Mouse (Mus musculus) heart, embryonic 10.5 days (tissue): Measurements from ENCODE around the gene Hs6st3. TPM values are rescaled to one million over a fixed set of nuclear protein-coding genes. Genes with fewer than 3 reads are reported as not detected.

Source experiments
- DNase-seq: peaks from one replicate; pipeline ENCODE4 v3.0.0-alpha.2; 2017; ENCODE audit warnings: low spot score
- H3K27ac ChIP-seq: fragments of 300-500 bp; sonication (generic); 2 replicates; pipeline ENCODE4 v1.5.1; 2016; ENCODE audit warnings: mild to moderate bottlenecking
- H3K27me3 ChIP-seq: fragments of 300-500 bp; sonication (generic); 2 replicates; pipeline ENCODE4 v1.6.1; 2016; ENCODE audit warnings: mild to moderate bottlenecking; ENCODE audit not compliant: poor library complexity, insufficient read depth, severe bottlenecking
- H3K36me3 ChIP-seq: fragments of 300-500 bp; sonication (generic); 2 replicates; pipeline ENCODE4 v1.6.1; 2016; ENCODE audit warnings: mild to moderate bottlenecking, moderate library complexity
- H3K4me1 ChIP-seq: fragments of 300-500 bp; sonication (generic); 2 replicates; pipeline ENCODE4 v1.6.1; 2016; ENCODE audit warnings: mild to moderate bottlenecking
- H3K4me3 ChIP-seq: fragments of 300-500 bp; sonication (generic); 2 replicates; pipeline ENCODE4 v1.5.1; 2016; ENCODE audit warnings: mild to moderate bottlenecking, moderate library complexity
- H3K9me3 ChIP-seq: fragments of 300-500 bp; sonication (generic); 2 replicates; pipeline ENCODE4 v1.6.1; 2016; ENCODE audit warnings: mild to moderate bottlenecking, moderate library complexity
- WGBS: fragments of 180-500 bp; shearing (Covaris S2); methylation state at CpG from one replicate; pipeline ENCODE4 v1.1.7; 2016; 5-methylcytosine and 5-hydroxymethylcytosine counted together
- polyA plus RNA-seq: library from polyadenylated mRNA; unstranded; fragments of >200 nt; fragmentation: Nextera tagmentation; extraction: Ambion mirVana; gene quantifications from 2 replicates; pipeline ENCODE4 v1.2.1, GENCODE M21; 2016

Hs6st3 gene
- polyA plus RNA-seq, 1 experiment from 2014 or later = 0.18 TPM

GRCm38 (mm10) chr14:119852139-119852538 is 714.0 kb downstream of the Hs6st3 start:
- 4% methylated on average over 5 of the region's 5 CpGs for WGBS
- peaks cover 15% of the 10 kb centered on the region for H3K4me1 ChIP-seq
- H3K4me3 ChIP-seq = peak overlapping the region; percentile 34
- no peaks in the 10 kb centered on the region for H3K9me3 ChIP-seq
- H3K27me3 ChIP-seq = no peaks in the 10 kb centered on the region
- no peak for DNase-seq
- no peak overlapping the region for H3K27ac ChIP-seq
- no peaks in the 10 kb centered on the region for H3K36me3 ChIP-seq

GRCm38 (mm10) chr14:119857338-119858291 is 719.5 kb downstream of the Hs6st3 start:
- no peaks in the 10 kb centered on the region for H3K9me3 ChIP-seq
- no peaks in the 10 kb centered on the region for H3K27me3 ChIP-seq
- H3K4me1 ChIP-seq = peaks cover 7% of the 10 kb centered on the region; the same call in 1 of the 2 replicates
- WGBS = 55% methylated on average over 23 of the region's 23 CpGs
- H3K4me3 ChIP-seq = peak overlapping the region; percentile 45
- no peak overlapping the region for H3K27ac ChIP-seq
- DNase-seq = no peak
- no peaks in the 10 kb centered on the region for H3K36me3 ChIP-seq

- Histone ChIP-seq H3K27ac (no peak overlapping the region), H3K9me3 (no peaks in the 10 kb centered on the region), H3K36me3 (no peaks in the 10 kb centered on the region), H3K4me1 (no peaks in the 10 kb centered on the region), H3K27me3 (no peaks in the 10 kb centered on the region), H3K4me3 (no peak overlapping the region)
- 87% methylated on average over 4 of the region's 4 CpGs for WGBS
- DNase-seq = no peak
These were observed 735.5 kb downstream of the Hs6st3 start for GRCm38 (mm10) chr14:119873617-119874016.

- H3K9me3 ChIP-seq = no peaks in the 10 kb centered on the region
- H3K4me3 ChIP-seq = no peak overlapping the region
- H3K4me1 ChIP-seq = no peaks in the 10 kb centered on the region
- no peaks in the 10 kb centered on the region for H3K27me3 ChIP-seq
- no peaks in the 10 kb centered on the region for H3K36me3 ChIP-seq
- no peak for DNase-seq
- 82% methylated on average over 8 of the region's 8 CpGs for WGBS
- no peak overlapping the region for H3K27ac ChIP-seq
These were observed 754.8 kb downstream of the Hs6st3 start for GRCm38 (mm10) chr14:119892922-119893321.

- H3K4me3 ChIP-seq = no peak overlapping the region
- H3K4me1 ChIP-seq = no peaks in the 10 kb centered on the region
- no peaks in the 10 kb centered on the region for H3K9me3 ChIP-seq
- no peak overlapping the region for H3K27ac ChIP-seq
- H3K27me3 ChIP-seq = no peaks in the 10 kb centered on the region
- WGBS = 88% methylated on average over 8 of the region's 8 CpGs
- H3K36me3 ChIP-seq = no peaks in the 10 kb centered on the region
- no peak for DNase-seq
These were observed 757.0 kb downstream of the Hs6st3 start for GRCm38 (mm10) chr14:119895097-119895496.

- Histone ChIP-seq H3K9me3 (no peaks in the 10 kb centered on the region), H3K27me3 (no peaks in the 10 kb centered on the region), H3K36me3 (no peaks in the 10 kb centered on the region), H3K27ac (no peak overlapping the region), H3K4me3 (no peak overlapping the region), H3K4me1 (no peaks in the 10 kb centered on the region)
- DNase-seq = no peak
- WGBS = 57% methylated on average over 10 of the region's 10 CpGs
These were observed 757.8 kb downstream of the Hs6st3 start for GRCm38 (mm10) chr14:119895765-119896465.

GRCm38 (mm10) chr14:119902486-119902885 is 764.3 kb downstream of the Hs6st3 start:
- Histone ChIP-seq H3K27me3 (no peaks in the 10 kb centered on the region), H3K4me1 (no peaks in the 10 kb centered on the region), H3K4me3 (no peak overlapping the region), H3K9me3 (no peaks in the 10 kb centered on the region), H3K27ac (no peak overlapping the region), H3K36me3 (no peaks in the 10 kb centered on the region)
- no peak for DNase-seq

GRCm38 (mm10) chr14:119908032-119908675 is 770.0 kb downstream of the Hs6st3 start:
- no peak overlapping the region for H3K4me3 ChIP-seq
- no peaks in the 10 kb centered on the region for H3K9me3 ChIP-seq
- no peaks in the 10 kb centered on the region for H3K4me1 ChIP-seq
- WGBS = 70% methylated on average over 13 of the region's 13 CpGs
- H3K36me3 ChIP-seq = no peaks in the 10 kb centered on the region
- no peaks in the 10 kb centered on the region for H3K27me3 ChIP-seq
- DNase-seq = no peak
- no peak overlapping the region for H3K27ac ChIP-seq

GRCm38 (mm10) chr14:119914508-119914907 is 776.4 kb downstream of the Hs6st3 start:
- Histone ChIP-seq H3K27me3 (no peaks in the 10 kb centered on the region), H3K36me3 (no peaks in the 10 kb centered on the region), H3K27ac (no peak overlapping the region), H3K9me3 (no peaks in the 10 kb centered on the region), H3K4me1 (no peaks in the 10 kb centered on the region), H3K4me3 (no peak overlapping the region)
- 78% methylated on average over 6 of the region's 6 CpGs for WGBS
- no peak for DNase-seq

GRCm38 (mm10) chr14:119918281-119919034 is 780.3 kb downstream of the Hs6st3 start:
- WGBS = 79% methylated on average over 6 of the region's 6 CpGs
- Histone ChIP-seq H3K9me3 (no peaks in the 10 kb centered on the region), H3K4me3 (no peak overlapping the region), H3K27ac (no peak overlapping the region), H3K4me1 (no peaks in the 10 kb centered on the region), H3K27me3 (no peaks in the 10 kb centered on the region), H3K36me3 (no peaks in the 10 kb centered on the region)
- DNase-seq = no peak

- H3K9me3 ChIP-seq = no peaks in the 10 kb centered on the region
- H3K27me3 ChIP-seq = no peaks in the 10 kb centered on the region
- no peak overlapping the region for H3K4me3 ChIP-seq
- H3K36me3 ChIP-seq = no peaks in the 10 kb centered on the region
- no peak for DNase-seq
- H3K27ac ChIP-seq = no peak overlapping the region
- WGBS = 95% methylated on average over 1 of the region's 1 CpGs
- H3K4me1 ChIP-seq = no peaks in the 10 kb centered on the region
These were observed 781.0 kb downstream of the Hs6st3 start for GRCm38 (mm10) chr14:119919177-119919576.
